Mouse (Mus musculus): ENCODE data around the gene Ppp1ca.

DNA sequence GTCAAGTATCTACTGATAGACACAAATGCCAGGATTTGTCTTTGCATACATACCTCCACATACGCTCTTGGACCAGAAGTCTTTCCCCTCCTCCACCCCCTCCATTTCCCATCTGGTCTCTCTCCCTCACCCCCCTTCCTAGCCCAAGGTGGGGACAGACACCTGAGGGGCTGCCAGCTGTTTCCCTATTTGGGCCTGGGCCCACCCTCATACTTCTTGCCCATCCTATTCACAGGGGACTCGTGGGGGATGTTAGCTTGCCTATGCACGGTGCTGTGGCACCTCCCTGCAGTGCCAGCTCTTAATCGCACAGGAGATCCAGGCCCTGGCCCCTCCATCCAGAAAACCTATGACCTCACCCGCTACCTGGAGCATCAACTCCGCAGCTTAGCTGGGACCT lies 28.1 kb downstream of the Ppp1ca start:
- TF ChIP-seq CTCF (IDR thresholded peaks at IDR 0.05; ENCODE audit: extremely low read depth, insufficient read depth, low read length) (no peak), POLR2A (IDR thresholded peaks at IDR 0.05; ENCODE audit: extremely low read depth, insufficient read depth, low read length) (no peak)
